Mouse (Mus musculus) activated CD4-positive, CD25-positive, alpha-beta regulatory T cell, adult 4 months (primary cell): ENCODE measurements around the gene Stim1. TPM values are rescaled to one million over a fixed set of nuclear protein-coding genes. Genes with fewer than 3 reads are reported as not detected.
"Not testable (repeated sequence)": the region's sequence is repeated elsewhere in the genome, so short reads cannot be mapped to it uniquely, and the experiment has no call there.

Experiments used
- ATAC-seq: one replicate; pipeline ENCODE4 v1.8.0; 2017
- polyA plus RNA-seq, 2 experiments: library from polyadenylated mRNA; unstranded; fragments of 100-300 nt; shearing (Covaris generic); gene quantifications; one replicate each; pipeline ENCODE4 v1.2.1; 2017

Gene Stim1
- polyA plus RNA-seq, 2 experiments from 2014 or later, result 39.4 to 46.8 TPM

GRCm38 (mm10) chr7:102458618-102459380 is 191.2 kb downstream of the Stim1 start:
- ATAC-seq, result no peak

DNA sequence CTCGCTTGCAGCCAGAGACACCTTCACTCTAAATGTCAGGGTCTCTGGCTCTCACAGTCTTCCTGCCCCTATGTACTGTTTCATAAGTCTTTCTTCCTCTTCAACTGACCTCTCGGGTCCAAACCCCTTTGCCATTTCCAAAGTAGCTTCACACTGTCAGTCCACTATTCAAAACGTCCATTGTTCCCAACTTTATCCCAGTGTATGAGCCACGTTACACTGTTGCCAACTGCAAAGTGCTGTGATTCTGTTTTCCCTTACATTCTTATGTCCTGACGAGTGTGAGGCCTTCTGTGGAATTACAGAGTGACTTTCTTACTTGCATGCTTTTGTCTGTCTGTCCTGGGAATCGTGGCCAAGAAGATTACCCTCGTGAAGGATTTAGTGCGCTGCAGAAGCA is 200.0 kb downstream of the Stim1 start:
- no peak for ATAC-seq

GRCm38 (mm10) chr7:102472675-102473074 is 205.1 kb downstream of the Stim1 start:
- no peak for ATAC-seq

GRCm38 (mm10) chr7:102476601-102477000 is 209.0 kb downstream of the Stim1 start:
- ATAC-seq, result no peak

- no peak for ATAC-seq
Observed at GRCm38 (mm10) chr7:102477377-102477776, 209.8 kb downstream of the Stim1 start.

- no peak for ATAC-seq
Observed at GRCm38 (mm10) chr7:102478425-102478824, 210.8 kb downstream of the Stim1 start.

GRCm38 (mm10) chr7:102478926-102479325 is 211.3 kb downstream of the Stim1 start:
- no peak for ATAC-seq

DNA sequence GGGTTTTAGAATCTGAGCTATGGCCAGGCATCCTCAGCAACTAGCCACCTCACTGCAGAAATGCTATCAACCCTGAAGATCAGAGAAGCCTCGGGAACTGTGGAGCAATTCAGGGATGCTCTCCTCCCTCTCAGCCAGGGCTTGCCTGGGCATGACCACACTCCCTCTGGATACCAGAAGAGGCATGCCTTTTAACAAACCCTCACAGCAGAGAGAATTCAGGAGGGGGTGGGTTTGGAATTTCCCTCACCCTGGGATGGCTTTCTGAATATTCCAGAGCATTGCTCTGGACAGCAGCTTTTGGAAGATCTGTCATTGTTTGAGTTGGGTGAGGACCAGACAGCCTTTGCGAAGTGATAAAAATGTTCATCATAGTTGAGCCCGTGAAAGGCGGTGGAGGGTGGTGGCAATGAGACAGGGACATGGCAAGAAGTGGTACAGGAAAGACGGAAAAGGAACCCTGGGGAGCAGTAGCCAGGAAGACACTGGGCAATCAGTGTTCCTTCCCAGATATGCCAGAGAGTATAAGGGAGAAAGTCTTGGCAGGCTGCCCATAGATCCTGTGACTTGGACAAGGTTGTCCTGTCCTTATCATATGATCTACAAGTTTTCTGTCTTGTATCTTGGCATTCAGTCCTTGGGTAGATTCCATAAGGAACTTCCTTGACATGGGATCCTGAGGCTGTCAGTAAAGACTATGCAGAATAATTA is 211.9 kb downstream of the Stim1 start:
- ATAC-seq, result no peak

- ATAC-seq, result no peak
Observed at GRCm38 (mm10) chr7:102480821-102481220, 213.2 kb downstream of the Stim1 start.

DNA sequence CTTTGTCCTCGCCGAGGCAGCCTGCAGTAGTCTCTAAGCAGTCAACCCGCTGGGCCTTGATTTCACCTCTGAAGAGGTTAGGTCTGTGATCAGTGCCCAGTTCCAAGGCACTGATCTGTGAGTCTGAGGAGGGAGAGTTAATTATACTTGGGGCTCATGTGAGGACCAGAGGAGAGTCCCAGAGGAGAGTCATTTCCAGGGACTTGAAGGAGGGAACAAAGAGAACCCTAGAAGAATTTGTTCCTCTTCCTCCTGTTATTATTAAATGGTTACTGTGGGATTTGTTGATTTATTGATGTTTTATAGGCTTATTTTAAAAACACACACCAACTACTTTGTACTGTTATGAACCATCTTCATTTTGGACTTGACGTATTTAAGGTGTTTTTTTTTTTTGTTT is 214.0 kb downstream of the Stim1 start, which contains the start of gene Olfr543:
TSS of gene Olfr543 (minus strand) at position 101 of the 400 bp plus-strand sequence.
- no peak for ATAC-seq

DNA sequence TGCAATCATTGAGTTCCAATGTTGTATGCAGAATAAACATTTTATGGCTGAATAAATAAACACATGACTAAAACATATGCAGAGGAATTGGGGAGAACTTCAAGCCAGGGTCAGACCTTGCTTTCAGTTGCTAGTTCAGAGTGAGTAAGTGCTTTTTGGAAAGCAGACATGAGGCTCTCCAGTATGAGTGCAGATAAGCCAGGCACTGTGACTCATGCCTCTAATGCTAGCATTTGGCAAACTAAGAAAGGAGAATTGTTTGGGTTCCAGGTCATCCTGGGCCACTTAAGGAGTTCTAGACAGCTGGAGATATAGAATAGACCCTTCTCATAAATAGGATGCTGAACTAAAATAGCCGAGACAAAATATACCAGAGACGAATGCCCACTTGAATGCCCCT is 216.1 kb downstream of the Stim1 start:
- no peak for ATAC-seq

DNA sequence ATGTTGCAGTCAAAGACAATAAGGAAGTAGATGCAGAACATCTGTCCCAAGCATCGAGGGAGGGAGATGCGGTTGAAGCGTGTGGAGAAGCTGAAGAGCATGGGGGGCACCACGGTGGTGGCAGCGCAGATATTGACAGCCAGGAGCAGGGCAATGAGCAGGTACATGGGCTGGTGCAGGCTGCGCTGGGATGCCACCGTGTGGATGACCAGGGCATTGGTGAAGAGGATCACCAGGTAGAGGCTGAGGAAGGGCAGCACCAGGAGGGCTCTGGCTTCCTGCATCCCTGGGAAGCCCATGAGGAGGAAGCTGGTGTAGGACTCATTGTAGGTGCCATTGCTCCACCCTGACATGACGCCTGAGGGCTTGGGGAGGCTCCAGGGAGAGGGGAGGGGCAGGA is 217.2 kb downstream of the Stim1 start:
- not testable (repeated sequence) for ATAC-seq

DNA sequence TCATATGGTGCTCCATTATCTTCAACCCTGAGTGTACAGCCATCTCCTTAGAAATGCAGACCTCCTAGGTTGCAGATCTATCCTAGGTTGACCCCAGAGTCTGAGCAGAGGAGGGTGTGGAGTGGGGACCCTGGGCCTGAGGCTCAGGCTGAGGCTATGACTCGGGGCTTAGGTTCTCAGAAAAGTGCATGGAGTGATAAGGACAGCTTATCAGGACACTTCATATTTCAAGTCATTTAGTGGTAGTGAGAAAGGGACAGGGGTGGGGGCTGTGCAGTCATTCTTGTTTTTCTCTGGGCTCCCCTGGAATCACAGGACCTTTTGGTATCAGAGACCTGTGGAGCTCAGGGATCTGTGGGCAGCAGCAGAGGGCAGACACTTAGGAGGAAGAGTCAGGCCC is 218.5 kb downstream of the Stim1 start:
- ATAC-seq, result no peak

Other genes starting within 250 kb of the Stim1 start
- 1 to 10 TPM; 5.2 to 8.0 TPM for gene Il18bp, start 249.1 kb upstream of the Stim1 start, polyA plus RNA-seq
- 10 to 100 TPM; 19.5 to 20.2 TPM for gene Rnf121, start 202.3 kb upstream of the Stim1 start, polyA plus RNA-seq
- 10 to 100 TPM; 14.4 to 15.2 TPM for gene Xndc1, start 202.3 kb upstream of the Stim1 start, polyA plus RNA-seq
- under 1 TPM in 1 of 2 experiments, not detected in 1; 0.83 TPM for gene Xntrpc, start 202.1 kb upstream of the Stim1 start, polyA plus RNA-seq
- gene Trpc2, start 184.7 kb upstream of the Stim1 start, polyA plus RNA-seq, result under 1 TPM; 0.27 to 0.45 TPM
- gene Art1, start 166.1 kb upstream of the Stim1 start, polyA plus RNA-seq, result not detected
- gene Art5, start 158.3 kb upstream of the Stim1 start, polyA plus RNA-seq, result under 1 TPM in 1 of 2 experiments, not detected in 1; 0.21 TPM
- gene Chrna10, start 151.0 kb upstream of the Stim1 start, polyA plus RNA-seq, result not detected
- 10 to 100 TPM; 33.8 to 33.9 TPM for gene Nup98, start 57.6 kb upstream of the Stim1 start, polyA plus RNA-seq
- 10 to 100 TPM; 47.6 to 62.3 TPM for gene Pgap2, start 57.6 kb upstream of the Stim1 start, polyA plus RNA-seq
- 100 to 1,000 TPM; 179 to 195 TPM for gene Rhog, start 11.8 kb upstream of the Stim1 start, polyA plus RNA-seq
- gene Rrm1, start 173.9 kb downstream of the Stim1 start, polyA plus RNA-seq, result 10 to 100 TPM; 82.6 to 87.8 TPM
- gene Olfr543, start 213.9 kb downstream of the Stim1 start, polyA plus RNA-seq, result under 1 TPM in 1 of 2 experiments, not detected in 1; 0.29 TPM
- gene Olfr544, start 220.5 kb downstream of the Stim1 start, polyA plus RNA-seq, result under 1 TPM in 1 of 2 experiments, not detected in 1; 0.17 TPM
- not detected for gene Olfr545, start 231.8 kb downstream of the Stim1 start, polyA plus RNA-seq